Mouse (Mus musculus) ES-E14 (cell line): Measurements from ENCODE around the gene Unc79. TPM values are rescaled to one million over a fixed set of nuclear protein-coding genes. Genes with fewer than 3 reads are reported as not detected.
A peak's percentile ranks its signal among the peaks of the same experiment; 100 is the strongest.

Experiments used
- DNase-seq: peaks from one replicate; pipeline ENCODE4 v3.0.0-alpha.2; 2013; ENCODE audit warnings: low read depth, low spot score
- H3K27ac ChIP-seq: 2 replicates; pipeline ENCODE4 v1.5.1; 2012; ENCODE audit warnings: low read depth, mild to moderate bottlenecking, low read length, moderate library complexity, mixed read lengths; ENCODE audit not compliant: poor library complexity, insufficient read depth, severe bottlenecking
- H3K36me3 ChIP-seq: 2 replicates; pipeline ENCODE4 v1.6.1; 2012; ENCODE audit warnings: mild to moderate bottlenecking, low read length, moderate library complexity, mixed read lengths; ENCODE audit not compliant: control insufficient read depth, poor library complexity, insufficient read depth, severe bottlenecking
- H3K4me1 ChIP-seq, 2 experiments: fragments of 150-350 bp in 1 of 2; sonication (generic) in 1 of 2; 2 replicates each; pipeline ENCODE4 v1.6.1; 2012; ENCODE audit warnings: low read length in 2 of 2, mild to moderate bottlenecking in 1 of 2, mixed read lengths in 1 of 2; ENCODE audit not compliant: control insufficient read depth in 2 of 2, insufficient read depth in 2 of 2, poor library complexity in 1 of 2
- H3K4me3 ChIP-seq, 2 experiments: fragments of 150-350 bp in 1 of 2; sonication (generic) in 1 of 2; 2 replicates each; pipeline ENCODE4 v1.5.1; 2012; ENCODE audit warnings: low read length in 2 of 2, low read depth in 1 of 2, mild to moderate bottlenecking in 1 of 2, mixed read lengths in 1 of 2; ENCODE audit not compliant: insufficient read depth in 1 of 2, poor library complexity in 1 of 2, severe bottlenecking in 1 of 2
- H3K9ac ChIP-seq: 2 replicates; pipeline ENCODE4 v1.6.1; 2012; ENCODE audit warnings: low read depth, mild to moderate bottlenecking, low read length, mixed read lengths; ENCODE audit not compliant: poor library complexity, insufficient read depth, severe bottlenecking
- H3K9me3 ChIP-seq: fragments of 150-350 bp; sonication (generic); 2 replicates; pipeline ENCODE4 v1.6.1; 2012; ENCODE audit warnings: low read depth, mild to moderate bottlenecking, low read length; ENCODE audit not compliant: control insufficient read depth, insufficient read depth
- CHD2 ChIP-seq: IDR thresholded peaks from 2 replicates; pipeline ENCODE4 v1.6.1; 2014; ENCODE audit warnings: mild to moderate bottlenecking, low read depth, low read length, inconsistent platforms
- HCFC1 ChIP-seq: IDR thresholded peaks from 2 replicates; pipeline ENCODE4 v1.6.1; 2012; ENCODE audit warnings: low read length, inconsistent platforms, borderline replicate concordance; ENCODE audit not compliant: insufficient read depth
- MAFK ChIP-seq: IDR thresholded peaks from 2 replicates; pipeline ENCODE4 v1.6.1; 2014; ENCODE audit warnings: mild to moderate bottlenecking, low read depth, low read length, inconsistent platforms; ENCODE audit not compliant: insufficient read depth
- ZC3H11A ChIP-seq: IDR thresholded peaks from 2 replicates; pipeline ENCODE4 v1.6.1; 2012; ENCODE audit warnings: low read depth, mild to moderate bottlenecking, inconsistent platforms, low read length, borderline replicate concordance
- ZNF384 ChIP-seq: IDR thresholded peaks from 2 replicates; pipeline ENCODE4 v1.6.1; 2012; ENCODE audit warnings: low read depth, low read length, inconsistent platforms
- in situ Hi-C, 2 experiments: fragments of 600-800 bp; cut with MboI; formaldehyde crosslinking; loops; one replicate each; pipeline ENCODE4 v1.15.1; 2025; ENCODE audit warnings: low sequenced_read_pairs in 2 of 2, inconsistent platforms in 1 of 2; ENCODE audit not compliant: unreplicated experiment in 2 of 2
- total RNA-seq: library from RNA; depleted of rRNA; stranded (reverse); fragments of 300-350 nt; gene quantifications from 2 replicates; pipeline ENCODE4 v1.2.3, GENCODE M21; 2012

Gene Unc79
- total RNA-seq, 1 experiment, result 0.36 TPM

GRCm38 (mm10) chr12:103042711-103043110 is 94.1 kb downstream of the Unc79 start:
- no peak for DNase-seq

GRCm38 (mm10) chr12:103044422-103044821 is 95.8 kb downstream of the Unc79 start:
- no peak overlapping the region for H3K4me3 ChIP-seq
- H3K9ac ChIP-seq, result no peak overlapping the region
- in situ Hi-C loops, result no loop called here
- no peak for DNase-seq
- no peaks in the 10 kb centered on the region for H3K9me3 ChIP-seq
- no peak overlapping the region for H3K27ac ChIP-seq
- no peak for TF ChIP-seq CHD2
- no peak for TF ChIP-seq MAFK
- TF ChIP-seq ZNF384, result no peak
- TF ChIP-seq ZC3H11A, result no peak
- no peak for TF ChIP-seq HCFC1
- H3K4me1 ChIP-seq, result peaks cover 0 to 2% of the 10 kb centered on the region in 2 experiments; a peak in 1 of 4 replicates
- H3K36me3 ChIP-seq, result no peaks in the 10 kb centered on the region

More at GRCm38 (mm10) chr12:103042711-103043110, 94.1 kb downstream of the Unc79 start:
- H3K36me3 ChIP-seq, result no peaks in the 10 kb centered on the region
- H3K27ac ChIP-seq, result no peak overlapping the region
- TF ChIP-seq MAFK, result no peak
- TF ChIP-seq CHD2, result no peak
- TF ChIP-seq ZNF384, result no peak
- TF ChIP-seq ZC3H11A, result no peak
- H3K4me1 ChIP-seq, result peaks cover 0 to 2% of the 10 kb centered on the region in 2 experiments; a peak in 1 of 4 replicates
- no peaks in the 10 kb centered on the region for H3K9me3 ChIP-seq
- in situ Hi-C loops, result no loop called here
- no peak overlapping the region for H3K4me3 ChIP-seq
- H3K9ac ChIP-seq, result no peak overlapping the region

DNA sequence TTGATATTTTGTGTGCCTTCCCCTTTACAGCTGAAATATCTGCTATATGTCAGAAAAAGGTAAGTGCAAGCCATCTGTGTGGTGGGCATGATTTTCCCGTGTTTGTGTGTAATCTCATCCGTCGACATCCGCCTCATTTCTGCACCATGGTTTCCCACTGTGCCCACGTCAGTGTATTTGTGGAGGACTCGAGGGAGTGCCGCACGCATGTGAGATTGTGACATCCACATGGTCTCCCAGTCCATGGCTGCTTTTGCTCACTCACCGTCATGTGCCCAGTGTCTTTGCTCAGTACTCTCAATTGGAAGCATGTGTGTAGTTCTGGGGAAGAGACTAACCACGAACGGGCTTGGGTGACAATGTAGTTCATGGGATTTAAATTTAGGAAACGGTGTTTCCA is 101.2 kb downstream of the Unc79 start:
- Histone ChIP-seq H3K4me1 (no peaks in the 10 kb centered on the region; a peak in 1 of 4 replicates), H3K27ac (no peak overlapping the region), H3K36me3 (no peaks in the 10 kb centered on the region), H3K4me3 (no peak overlapping the region), H3K9ac (no peak overlapping the region), H3K9me3 (no peaks in the 10 kb centered on the region)
- no peak for DNase-seq
- TF ChIP-seq MAFK, result no peak
- no peak for TF ChIP-seq ZC3H11A
- no peak for TF ChIP-seq HCFC1
- TF ChIP-seq ZNF384, result no peak
- TF ChIP-seq CHD2, result no peak
- in situ Hi-C loops, result no loop called here

DNA sequence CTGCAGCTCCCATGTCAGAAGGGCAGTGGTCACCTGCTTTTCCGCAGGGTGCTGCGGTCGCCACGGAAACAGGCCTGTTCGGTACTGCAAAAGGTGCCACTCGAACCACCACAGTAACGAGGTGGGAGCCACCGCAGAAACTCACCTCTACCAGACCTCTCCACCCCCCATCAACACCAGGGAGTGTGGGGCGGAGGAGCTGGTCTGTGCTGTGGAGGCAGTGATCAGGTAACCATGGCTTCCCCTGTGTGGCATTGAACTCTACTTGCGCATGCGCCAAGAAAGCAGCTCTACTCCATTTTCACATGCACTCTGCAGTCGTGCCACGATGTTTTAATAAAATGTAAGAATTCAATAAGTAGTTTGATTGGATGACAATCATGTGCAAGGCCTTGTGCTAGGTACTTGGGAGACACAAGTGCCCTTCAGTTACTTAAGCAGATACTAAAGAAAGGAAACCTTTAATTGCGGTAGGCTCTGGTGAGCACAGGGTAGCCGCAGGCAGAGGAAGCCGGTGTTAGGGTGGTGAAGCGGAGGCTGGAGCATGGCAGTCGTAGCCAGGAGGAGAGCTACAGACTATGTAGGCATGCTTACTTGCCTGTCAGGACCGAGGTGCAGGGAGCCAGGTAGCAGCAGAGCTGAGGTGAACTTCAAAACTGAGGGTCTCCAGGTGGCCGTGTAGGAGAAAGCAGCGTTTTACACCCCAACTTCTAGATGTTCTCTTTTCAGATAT is 110.8 kb downstream of the Unc79 start:
- H3K4me3 ChIP-seq, result peak overlapping the region in 1 of 2 experiments; percentile 16; a peak in 1 of 4 replicates
- TF ChIP-seq ZNF384 (no peak), ZC3H11A (no peak), MAFK (no peak), HCFC1 (no peak), CHD2 (no peak)
- DNase-seq, result no peak
- H3K36me3 ChIP-seq, result no peaks in the 10 kb centered on the region
- no peak overlapping the region for H3K9ac ChIP-seq
- in situ Hi-C loops, result no loop called here
- no peaks in the 10 kb centered on the region for H3K9me3 ChIP-seq
- H3K27ac ChIP-seq, result no peak overlapping the region
- no peaks in the 10 kb centered on the region for H3K4me1 ChIP-seq
